Mouse (Mus musculus): ENCODE data around the gene Rab13.

- TF ChIP-seq POLR2A (IDR thresholded peaks at IDR 0.05; ENCODE audit: borderline replicate concordance, insufficient read depth, low read length): no peak
- TF ChIP-seq CTCF (IDR thresholded peaks at IDR 0.05; ENCODE audit: borderline replicate concordance, insufficient read depth, low read depth, low read length): no peak
Measured at GRCm38 (mm10) chr3:90231075-90231474, 17.6 kb downstream of the Rab13 start.
